Mouse (Mus musculus): Measurements from ENCODE around the gene Sumo1. TPM values are rescaled to one million over a fixed set of nuclear protein-coding genes. Genes with fewer than 3 reads are reported as not detected.

The Sumo1 gene
- polyA plus RNA-seq (2014; fragmentation: Illumina TruSeq; extraction: RNeasy Lipid Tissue Mini Kit (QIAGEN cat#74804)): 811 TPM

GRCm38 (mm10) chr1:59670641-59671168 lies at the start of gene Sumo1:
Gene Sumo1 (minus strand): TSS chr1:59670834.

GRCm38 (mm10) chr1:59684819-59685755 lies 14.5 kb upstream of the Sumo1 start, which contains the start of gene Nop58:
Gene Nop58 (plus strand): TSS chr1:59684971.

Other genes starting within 250 kb of the Sumo1 start
- gene Fzd7, start 188.4 kb downstream of the Sumo1 start, polyA plus RNA-seq (2014; fragmentation: Illumina TruSeq; extraction: RNeasy Lipid Tissue Mini Kit (QIAGEN cat#74804)): 42.2 TPM
- 17.5 TPM for gene Gm973, start 154.6 kb downstream of the Sumo1 start, polyA plus RNA-seq (2014; fragmentation: Illumina TruSeq; extraction: RNeasy Lipid Tissue Mini Kit (QIAGEN cat#74804))
- 833 TPM for gene Nop58, start 14.1 kb upstream of the Sumo1 start, polyA plus RNA-seq (2014; fragmentation: Illumina TruSeq; extraction: RNeasy Lipid Tissue Mini Kit (QIAGEN cat#74804))
- 600 TPM for gene Bmpr2, start 92.6 kb upstream of the Sumo1 start, polyA plus RNA-seq (2014; fragmentation: Illumina TruSeq; extraction: RNeasy Lipid Tissue Mini Kit (QIAGEN cat#74804))
- gene Fam117b, start 242.2 kb upstream of the Sumo1 start, polyA plus RNA-seq (2014; fragmentation: Illumina TruSeq; extraction: RNeasy Lipid Tissue Mini Kit (QIAGEN cat#74804)): 63.4 TPM

All from ovary, adult 10 weeks (tissue).